Mouse (Mus musculus): ENCODE results near the gene Ppm1d.

DNA sequence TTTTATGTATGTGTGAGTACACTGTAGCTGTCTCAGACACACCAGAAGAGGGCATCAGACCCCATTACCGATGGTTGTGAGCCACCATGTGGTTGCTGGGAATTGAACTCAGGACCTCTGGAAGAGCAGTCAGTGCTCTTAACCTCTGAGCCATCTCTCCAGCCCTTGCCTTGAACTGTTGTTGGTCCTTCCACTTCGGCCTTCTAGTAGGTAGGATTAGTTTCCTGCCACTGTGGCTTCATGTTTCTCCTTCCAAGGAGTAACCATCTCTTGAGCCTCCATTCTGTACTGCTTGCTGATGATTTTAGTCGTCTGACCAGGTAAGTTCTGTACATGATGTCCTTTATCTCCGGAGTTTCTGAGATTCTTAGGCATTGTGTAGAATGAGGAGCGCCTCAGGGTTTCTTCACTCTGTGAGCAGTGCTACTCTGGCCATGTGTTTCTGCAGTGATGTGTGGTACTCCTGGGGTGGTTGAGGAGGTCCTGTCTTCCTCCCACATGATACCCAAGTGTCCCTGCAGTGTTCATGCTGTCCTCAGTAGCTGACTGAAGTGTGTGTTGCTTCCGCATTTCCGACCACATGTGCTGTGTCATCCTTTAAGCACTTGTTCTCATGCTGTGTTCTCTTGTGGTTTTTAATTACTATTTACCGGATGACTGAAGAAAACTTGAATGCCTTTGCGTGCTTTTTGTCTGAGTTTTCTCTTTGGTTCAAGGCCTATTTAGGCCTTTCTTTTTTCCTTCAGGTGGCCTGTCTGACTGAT is 12.7 kb downstream of the Ppm1d start:
- TF ChIP-seq POLR2A (IDR thresholded peaks at IDR 0.05; ENCODE audit: borderline replicate concordance, extremely low read depth, low read depth, low read length) (no peak), CTCF (IDR thresholded peaks at IDR 0.05; ENCODE audit: insufficient read depth, low read length) (no peak)
